Mouse (Mus musculus): Measurements from ENCODE around the gene Krtap15. TPM values are rescaled to one million over a fixed set of nuclear protein-coding genes. Genes with fewer than 3 reads are reported as not detected.

Krtap15 gene
- polyA plus RNA-seq, 1 experiment from 2014 or later: not detected

GRCm38 (mm10) chr16:88869311-88869710, 49.3 kb downstream of the Krtap15 start, which contains the start of gene Krtap19-1:
Gene Krtap19-1 (minus strand): TSS chr16:88869411.
- no peak within 1 kb of the TSS for H3K9ac ChIP-seq
- H3K36me3 ChIP-seq: no peaks in the 10 kb centered on the region
- H3K27me3 ChIP-seq (replicated peaks): no peaks in the 10 kb centered on the region
- no peak within 1 kb of the TSS for H3K27ac ChIP-seq
- no peaks in the 10 kb centered on the region for H3K9me3 ChIP-seq (replicated peaks)
- 74% methylated on average over 6 of the region's 6 CpGs for WGBS (ENCODE audit: insufficient replicate concordance)
- no peak within 1 kb of the TSS for H3K4me3 ChIP-seq
- ATAC-seq: no peak
- H3K4me2 ChIP-seq: no peak within 1 kb of the TSS
- H3K4me1 ChIP-seq: no peaks in the 10 kb centered on the region

- ATAC-seq: no peak
- no peaks in the 10 kb centered on the region for H3K27me3 ChIP-seq (replicated peaks)
- no peaks in the 10 kb centered on the region for H3K9me3 ChIP-seq (replicated peaks)
- no peaks in the 10 kb centered on the region for H3K36me3 ChIP-seq
- H3K4me2 ChIP-seq: no peak within 1 kb of the TSS
- 82% methylated on average over 3 of the region's 3 CpGs for WGBS (ENCODE audit: insufficient replicate concordance)
- H3K4me3 ChIP-seq: no peak within 1 kb of the TSS
- H3K4me1 ChIP-seq: no peaks in the 10 kb centered on the region
- no peak within 1 kb of the TSS for H3K27ac ChIP-seq
- no peak within 1 kb of the TSS for H3K9ac ChIP-seq
Measured at GRCm38 (mm10) chr16:88874169-88874568, 54.2 kb downstream of the Krtap15 start, which contains the start of gene Krtap19-2. Gene Krtap19-2 (minus strand): TSS chr16:88874269.

- ATAC-seq: no peak
- H3K4me2 ChIP-seq: no peak within 1 kb of the TSS
- no peaks in the 10 kb centered on the region for H3K36me3 ChIP-seq
- no peak within 1 kb of the TSS for H3K4me3 ChIP-seq
- WGBS (ENCODE audit: insufficient replicate concordance): 77% methylated on average over 2 of the region's 2 CpGs
- no peaks in the 10 kb centered on the region for H3K9me3 ChIP-seq (replicated peaks)
- H3K9ac ChIP-seq: no peak within 1 kb of the TSS
- no peak within 1 kb of the TSS for H3K27ac ChIP-seq
- no peaks in the 10 kb centered on the region for H3K27me3 ChIP-seq (replicated peaks)
- H3K4me1 ChIP-seq: no peaks in the 10 kb centered on the region
Measured at GRCm38 (mm10) chr16:88877938-88878337, 57.9 kb downstream of the Krtap15 start, which contains the start of gene Krtap19-3. Gene Krtap19-3 (minus strand): TSS chr16:88878038.

Other genes starting within 250 kb of the Krtap15 start
- gene Krtap24-1, start 207.9 kb upstream of the Krtap15 start, polyA plus RNA-seq (2016; fragmentation: Nextera tagmentation; extraction: Ambion mirVana): not detected in 2 replicates
- not detected in 2 replicates for gene 2310079G19Rik, start 192.5 kb upstream of the Krtap15 start, polyA plus RNA-seq (2016; fragmentation: Nextera tagmentation; extraction: Ambion mirVana)
- not detected in 2 replicates for gene Krtap26-1, start 172.4 kb upstream of the Krtap15 start, polyA plus RNA-seq (2016; fragmentation: Nextera tagmentation; extraction: Ambion mirVana)
- not detected in 2 replicates for gene Krtap27-1, start 148.5 kb upstream of the Krtap15 start, polyA plus RNA-seq (2016; fragmentation: Nextera tagmentation; extraction: Ambion mirVana)
- gene 2310061N02Rik, start 112.3 kb upstream of the Krtap15 start, polyA plus RNA-seq (2016; fragmentation: Nextera tagmentation; extraction: Ambion mirVana): not detected in 2 replicates
- gene Krtap13-1, start 91.4 kb upstream of the Krtap15 start, polyA plus RNA-seq (2016; fragmentation: Nextera tagmentation; extraction: Ambion mirVana): not detected in 2 replicates
- gene Krtap13, start 68.6 kb upstream of the Krtap15 start, polyA plus RNA-seq (2016; fragmentation: Nextera tagmentation; extraction: Ambion mirVana): not detected in 2 replicates
- not detected in 2 replicates for gene 2310034C09Rik, start 61.4 kb upstream of the Krtap15 start, polyA plus RNA-seq (2016; fragmentation: Nextera tagmentation; extraction: Ambion mirVana)
- gene 2310057N15Rik, start 46.0 kb upstream of the Krtap15 start, polyA plus RNA-seq (2016; fragmentation: Nextera tagmentation; extraction: Ambion mirVana): not detected in 2 replicates
- gene Gm5965, start 42.3 kb upstream of the Krtap15 start, polyA plus RNA-seq (2016; fragmentation: Nextera tagmentation; extraction: Ambion mirVana): not detected in 2 replicates
- not detected in 2 replicates for gene Gm20741, start 8.0 kb upstream of the Krtap15 start, polyA plus RNA-seq (2016; fragmentation: Nextera tagmentation; extraction: Ambion mirVana)
- gene Krtap14, start 5.9 kb downstream of the Krtap15 start, polyA plus RNA-seq (2016; fragmentation: Nextera tagmentation; extraction: Ambion mirVana): not detected in 2 replicates
- gene Krtap19-1, start 49.2 kb downstream of the Krtap15 start, polyA plus RNA-seq (2016; fragmentation: Nextera tagmentation; extraction: Ambion mirVana): not detected in 2 replicates
- not detected in 2 replicates for gene Krtap19-2, start 54.1 kb downstream of the Krtap15 start, polyA plus RNA-seq (2016; fragmentation: Nextera tagmentation; extraction: Ambion mirVana)
- not detected in 2 replicates for gene Krtap19-3, start 57.8 kb downstream of the Krtap15 start, polyA plus RNA-seq (2016; fragmentation: Nextera tagmentation; extraction: Ambion mirVana)
- not detected in 2 replicates for gene Krtap19-4, start 64.9 kb downstream of the Krtap15 start, polyA plus RNA-seq (2016; fragmentation: Nextera tagmentation; extraction: Ambion mirVana)
- not detected in 2 replicates for gene Krtap19-5, start 76.2 kb downstream of the Krtap15 start, polyA plus RNA-seq (2016; fragmentation: Nextera tagmentation; extraction: Ambion mirVana)
- not detected in 2 replicates for gene Krtap19-9b, start 112.0 kb downstream of the Krtap15 start, polyA plus RNA-seq (2016; fragmentation: Nextera tagmentation; extraction: Ambion mirVana)
- not detected in 2 replicates for gene Krtap16-3, start 142.7 kb downstream of the Krtap15 start, polyA plus RNA-seq (2016; fragmentation: Nextera tagmentation; extraction: Ambion mirVana)
- not detected in 2 replicates for gene Krtap22-2, start 190.5 kb downstream of the Krtap15 start, polyA plus RNA-seq (2016; fragmentation: Nextera tagmentation; extraction: Ambion mirVana)
- not detected in 2 replicates for gene Gm10229, start 195.1 kb downstream of the Krtap15 start, polyA plus RNA-seq (2016; fragmentation: Nextera tagmentation; extraction: Ambion mirVana)
- not detected in 2 replicates for gene Krtap6-1, start 211.5 kb downstream of the Krtap15 start, polyA plus RNA-seq (2016; fragmentation: Nextera tagmentation; extraction: Ambion mirVana)
- gene Gm10228, start 221.3 kb downstream of the Krtap15 start, polyA plus RNA-seq (2016; fragmentation: Nextera tagmentation; extraction: Ambion mirVana): not detected in 2 replicates
- gene Krtap6-5, start 227.7 kb downstream of the Krtap15 start, polyA plus RNA-seq (2016; fragmentation: Nextera tagmentation; extraction: Ambion mirVana): not detected in 2 replicates
- gene 1110025L11Rik, start 243.8 kb downstream of the Krtap15 start, polyA plus RNA-seq (2016; fragmentation: Nextera tagmentation; extraction: Ambion mirVana): not detected in 2 replicates